Mouse (Mus musculus) lung, embryonic 15.5 days (tissue): ENCODE results near the gene Ap5s1. TPM values are rescaled to one million over a fixed set of nuclear protein-coding genes. Genes with fewer than 3 reads are reported as not detected.

ENCODE experiments used
- ATAC-seq: fragments of 200-750 bp; cut with Nextera tagmentation; 2 replicates; pipeline ENCODE4 v1.8.0; 2017; ENCODE audit warnings: moderate number of reproducible peaks, borderline replicate concordance; ENCODE audit not compliant: low FRiP score, low TSS enrichment; ENCODE audit errors: extremely low read depth
- H3K27ac ChIP-seq: fragments of 300-500 bp; sonication (generic); 2 replicates; pipeline ENCODE4 v1.5.1; 2015; ENCODE audit warnings: moderate library complexity, mild to moderate bottlenecking, inconsistent platforms
- H3K27me3 ChIP-seq: fragments of 300-500 bp; sonication (generic); 2 replicates; pipeline ENCODE4 v1.6.1; 2015; ENCODE audit warnings: inconsistent platforms
- H3K36me3 ChIP-seq: fragments of 300-500 bp; sonication (generic); 2 replicates; pipeline ENCODE4 v1.6.1; 2015; ENCODE audit warnings: inconsistent platforms
- H3K4me1 ChIP-seq: fragments of 300-500 bp; sonication (generic); 2 replicates; pipeline ENCODE4 v1.6.1; 2015; ENCODE audit warnings: inconsistent platforms
- H3K4me2 ChIP-seq: fragments of 300-500 bp; sonication (generic); 2 replicates; pipeline ENCODE4 v1.6.1; 2015; ENCODE audit warnings: inconsistent platforms, mild to moderate bottlenecking, moderate library complexity
- H3K4me3 ChIP-seq: fragments of 300-500 bp; sonication (generic); 2 replicates; pipeline ENCODE4 v1.5.1; 2015; ENCODE audit warnings: mild to moderate bottlenecking, inconsistent platforms
- H3K9ac ChIP-seq: fragments of 300-500 bp; sonication (generic); 2 replicates; pipeline ENCODE4 v1.6.1; 2015; ENCODE audit warnings: inconsistent platforms
- H3K9me3 ChIP-seq: fragments of 300-500 bp; sonication (generic); 2 replicates; pipeline ENCODE4 v1.6.1; 2016; ENCODE audit warnings: inconsistent platforms
- WGBS: fragments of 180-500 bp; shearing (Covaris S2); methylation state at CpG from one replicate; pipeline ENCODE4 v1.1.7; 2015; 5-methylcytosine and 5-hydroxymethylcytosine counted together
- polyA plus RNA-seq: library from polyadenylated mRNA; unstranded; fragments of >200 nt; fragmentation: Nextera tagmentation; extraction: Ambion mirVana; gene quantifications from 2 replicates; pipeline ENCODE4 v1.2.1, GENCODE M21; 2015

The Ap5s1 gene
- polyA plus RNA-seq, 1 experiment from 2014 or later = 22.6 TPM

DNA sequence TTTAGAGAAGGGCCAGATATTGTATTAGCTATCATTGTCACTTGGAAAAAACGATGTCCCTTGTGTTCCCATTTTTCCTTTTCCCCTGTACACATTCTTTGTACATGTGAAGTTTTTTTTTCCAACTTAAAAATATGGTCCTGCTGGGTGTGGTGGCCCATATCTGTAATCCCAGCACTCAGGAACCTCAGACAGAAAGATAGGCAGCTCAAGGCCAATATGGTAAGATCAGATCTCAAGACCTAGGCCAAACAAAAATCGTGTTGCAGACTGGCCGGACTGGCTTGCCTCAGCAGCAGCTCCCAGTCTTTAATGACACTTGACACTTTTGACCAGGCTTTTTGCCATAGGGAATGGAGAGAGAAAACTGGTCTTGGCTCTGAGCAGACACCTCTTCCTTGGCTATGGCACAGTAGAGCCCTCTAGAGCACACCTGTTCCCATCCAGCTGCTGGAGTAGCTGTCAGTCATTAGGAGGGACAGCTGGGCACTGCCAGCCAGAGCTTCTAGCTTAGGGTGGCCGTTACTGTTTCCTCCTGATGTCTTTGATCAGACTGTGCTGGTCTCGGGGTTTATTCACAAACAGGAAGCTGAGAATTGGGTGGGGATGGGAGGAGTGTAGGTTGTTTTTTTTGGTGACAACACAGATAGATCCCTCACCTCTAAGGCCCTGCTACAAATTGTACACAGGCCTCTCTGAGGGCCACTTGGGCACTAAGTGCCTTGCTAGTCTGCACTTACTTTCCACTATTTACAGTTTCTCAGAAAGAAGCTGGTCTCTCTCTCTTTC, 17.2 kb upstream of the Ap5s1 start:
- no peak for ATAC-seq
- WGBS = 41% methylated on average over 5 of the region's 5 CpGs
- Histone ChIP-seq H3K36me3 (peaks cover 32% of the 10 kb centered on the region), H3K4me2 (no peak overlapping the region), H3K9me3 (no peaks in the 10 kb centered on the region), H3K4me1 (peaks cover 40% of the 10 kb centered on the region), H3K4me3 (no peak overlapping the region), H3K27ac (peak overlapping the region; percentile 17; the same call in 1 of the 2 replicates), H3K27me3 (no peaks in the 10 kb centered on the region), H3K9ac (no peak overlapping the region)

DNA sequence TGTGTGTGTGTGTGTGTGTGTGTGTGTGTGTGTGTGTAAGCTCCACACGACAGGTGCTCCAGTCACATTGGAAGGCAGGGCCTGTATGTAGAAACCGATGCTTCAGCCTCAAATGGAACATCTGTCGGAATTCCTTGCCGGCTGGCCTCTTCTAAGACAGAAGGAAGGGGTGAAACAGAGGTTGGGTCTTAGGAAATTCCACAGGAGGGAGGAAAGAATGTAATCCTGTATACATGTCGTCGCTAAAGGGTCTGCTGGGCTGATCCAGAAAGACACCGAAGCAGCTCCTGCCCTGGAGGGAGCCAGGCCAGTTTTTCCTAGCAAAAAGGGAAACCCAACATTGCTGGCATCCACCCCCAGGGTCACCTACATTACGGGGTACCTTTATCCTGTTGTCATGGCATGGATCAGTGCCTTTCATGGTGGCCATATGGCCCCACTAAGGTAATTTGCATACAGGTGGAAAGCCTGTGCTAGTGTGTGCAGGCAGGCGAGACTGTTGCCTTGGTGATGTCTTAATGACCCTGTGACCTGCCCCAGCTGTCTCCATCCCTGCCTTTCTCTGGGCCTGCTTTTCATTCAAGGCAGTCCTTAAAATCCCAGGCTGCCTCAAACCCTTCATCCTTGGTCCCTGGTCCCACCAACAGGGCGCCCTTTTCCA, 16.4 kb upstream of the Ap5s1 start:
- peaks cover 34% of the 10 kb centered on the region for H3K36me3 ChIP-seq
- WGBS = 35% methylated on average over 10 of the region's 10 CpGs
- no peak overlapping the region for H3K4me2 ChIP-seq
- 0 out of 2 replicates have a peak overlapping the region, but pooled peaks have one; percentile 3 for H3K27ac ChIP-seq
- H3K4me1 ChIP-seq = peaks cover 40% of the 10 kb centered on the region
- H3K27me3 ChIP-seq = no peaks in the 10 kb centered on the region
- H3K9ac ChIP-seq = no peak overlapping the region
- ATAC-seq = no peak
- H3K4me3 ChIP-seq = no peak overlapping the region
- no peaks in the 10 kb centered on the region for H3K9me3 ChIP-seq

DNA sequence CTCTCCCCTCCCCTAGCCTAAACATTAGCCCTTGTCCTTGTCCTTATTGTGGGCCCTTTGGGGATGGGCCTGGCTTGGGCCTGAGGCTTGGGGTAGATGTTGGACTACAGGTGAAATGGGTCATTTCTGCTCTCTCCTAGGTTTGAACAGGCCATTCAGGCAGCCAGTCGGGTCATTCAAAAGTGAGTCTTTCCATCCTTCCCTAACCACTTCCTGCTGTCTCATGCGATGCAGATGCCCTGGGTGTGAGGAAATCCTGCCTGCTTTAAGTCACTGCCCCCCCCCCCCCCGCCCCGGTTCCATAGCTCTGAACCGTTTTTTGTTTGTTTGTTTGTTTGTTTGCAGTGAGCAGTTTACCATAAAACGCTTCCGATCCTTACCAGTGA, 15.9 kb upstream of the Ap5s1 start:
- H3K4me1 ChIP-seq = peaks cover 40% of the 10 kb centered on the region
- no peak overlapping the region for H3K4me2 ChIP-seq
- ATAC-seq = no peak
- no peak overlapping the region for H3K4me3 ChIP-seq
- H3K27ac ChIP-seq = 0 out of 2 replicates have a peak overlapping the region, but pooled peaks have one; percentile 3
- H3K27me3 ChIP-seq = no peaks in the 10 kb centered on the region
- H3K9ac ChIP-seq = no peak overlapping the region
- H3K36me3 ChIP-seq = peaks cover 36% of the 10 kb centered on the region
- WGBS = 74% methylated on average over 7 of the region's 7 CpGs
- H3K9me3 ChIP-seq = no peaks in the 10 kb centered on the region

DNA sequence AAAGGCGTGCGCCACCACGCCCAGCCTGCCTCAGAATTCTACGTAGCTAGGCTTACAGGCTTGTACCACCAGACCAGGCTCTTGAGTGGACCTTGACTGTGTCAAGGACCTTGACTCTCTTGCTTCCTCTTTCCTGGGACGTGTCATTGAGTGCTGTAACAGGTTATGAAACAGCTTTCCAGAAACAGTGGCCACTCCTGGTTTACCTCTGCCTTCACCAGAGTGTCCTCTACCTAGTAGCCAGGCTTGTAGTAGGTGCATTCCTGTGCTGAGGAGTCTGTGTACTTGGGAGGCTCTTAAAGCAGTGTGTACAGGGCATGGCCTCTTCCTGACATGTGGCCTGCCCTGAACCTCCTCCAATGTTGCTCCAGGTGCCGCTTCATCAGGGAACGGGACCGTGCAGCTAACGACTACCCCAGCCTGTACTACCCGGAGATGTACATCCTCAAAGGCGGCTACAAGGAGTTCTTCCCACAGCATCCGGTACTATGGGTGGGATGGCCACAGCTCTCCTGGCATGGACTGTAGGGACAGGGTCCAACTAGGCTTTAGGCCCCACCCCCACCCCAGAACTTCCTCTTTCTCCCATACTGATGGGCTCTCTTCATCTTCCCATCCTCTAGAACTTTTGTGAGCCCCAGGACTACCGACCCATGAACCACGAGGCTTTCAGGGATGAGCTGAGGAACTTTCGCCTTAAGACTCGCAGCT, 10.1 kb upstream of the Ap5s1 start:
- H3K9me3 ChIP-seq = no peaks in the 10 kb centered on the region
- H3K4me3 ChIP-seq = no peak overlapping the region
- H3K27me3 ChIP-seq = no peaks in the 10 kb centered on the region
- no peak overlapping the region for H3K27ac ChIP-seq
- H3K9ac ChIP-seq = no peak overlapping the region
- H3K4me2 ChIP-seq = no peak overlapping the region
- H3K36me3 ChIP-seq = peaks cover 56% of the 10 kb centered on the region
- 0 out of 2 replicates have a peak, but pooled peaks have one; percentile 25 for ATAC-seq
- 86% methylated on average over 16 of the region's 16 CpGs for WGBS
- H3K4me1 ChIP-seq = no peaks in the 10 kb centered on the region

DNA sequence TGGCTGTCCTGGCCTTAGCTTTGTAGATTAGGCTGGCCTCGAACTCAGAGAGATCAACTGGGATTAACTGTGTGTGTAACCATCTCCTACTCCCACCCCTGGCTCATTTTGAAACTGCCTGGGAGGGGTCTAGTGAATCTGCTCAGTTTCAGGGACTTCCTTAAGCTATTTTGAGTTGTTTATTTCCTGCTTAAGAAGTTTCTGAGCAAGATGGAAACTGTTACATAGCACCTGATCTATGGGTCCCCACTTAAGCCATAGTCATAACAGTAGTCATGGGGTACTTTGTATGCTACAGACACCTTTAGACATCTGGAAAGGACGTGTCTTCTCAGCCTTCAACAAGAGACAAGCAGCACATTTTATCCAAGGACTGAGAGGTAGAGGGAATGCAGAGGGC, 6.2 kb upstream of the Ap5s1 start:
- no peak overlapping the region for H3K9ac ChIP-seq
- no peak overlapping the region for H3K4me3 ChIP-seq
- no peaks in the 10 kb centered on the region for H3K9me3 ChIP-seq
- no peaks in the 10 kb centered on the region for H3K27me3 ChIP-seq
- H3K27ac ChIP-seq = no peak overlapping the region
- WGBS = 64% methylated on average over 2 of the region's 2 CpGs
- no peak overlapping the region for H3K4me2 ChIP-seq
- no peak for ATAC-seq
- H3K4me1 ChIP-seq = peaks cover 19% of the 10 kb centered on the region
- H3K36me3 ChIP-seq = peaks cover 25% of the 10 kb centered on the region

DNA sequence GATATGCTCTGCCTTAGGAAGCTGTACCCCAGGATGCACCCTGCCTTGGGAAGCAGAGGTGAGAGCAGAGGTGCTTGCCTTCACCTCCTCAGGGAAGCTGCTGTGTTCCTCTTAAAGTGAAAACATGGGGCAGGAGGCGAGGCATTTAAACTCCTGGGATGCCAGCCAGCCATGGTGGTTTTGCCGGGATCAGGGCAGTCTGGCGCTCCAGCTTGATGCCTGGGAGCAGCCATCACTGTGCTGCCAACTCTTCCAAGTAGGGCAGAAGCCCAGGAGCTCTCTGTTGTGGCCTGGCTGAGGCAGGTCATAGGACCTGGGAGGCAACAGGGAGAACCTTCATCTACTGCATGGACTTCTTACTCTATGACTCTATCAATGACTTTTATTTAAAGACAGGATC, 5.6 kb upstream of the Ap5s1 start:
- H3K4me1 ChIP-seq = peaks cover 20% of the 10 kb centered on the region
- 80% methylated on average over 3 of the region's 3 CpGs for WGBS
- H3K36me3 ChIP-seq = peaks cover 25% of the 10 kb centered on the region
- no peaks in the 10 kb centered on the region for H3K27me3 ChIP-seq
- no peak overlapping the region for H3K27ac ChIP-seq
- H3K9me3 ChIP-seq = no peaks in the 10 kb centered on the region
- H3K4me2 ChIP-seq = no peak overlapping the region
- no peak overlapping the region for H3K9ac ChIP-seq
- ATAC-seq = no peak
- H3K4me3 ChIP-seq = no peak overlapping the region

DNA sequence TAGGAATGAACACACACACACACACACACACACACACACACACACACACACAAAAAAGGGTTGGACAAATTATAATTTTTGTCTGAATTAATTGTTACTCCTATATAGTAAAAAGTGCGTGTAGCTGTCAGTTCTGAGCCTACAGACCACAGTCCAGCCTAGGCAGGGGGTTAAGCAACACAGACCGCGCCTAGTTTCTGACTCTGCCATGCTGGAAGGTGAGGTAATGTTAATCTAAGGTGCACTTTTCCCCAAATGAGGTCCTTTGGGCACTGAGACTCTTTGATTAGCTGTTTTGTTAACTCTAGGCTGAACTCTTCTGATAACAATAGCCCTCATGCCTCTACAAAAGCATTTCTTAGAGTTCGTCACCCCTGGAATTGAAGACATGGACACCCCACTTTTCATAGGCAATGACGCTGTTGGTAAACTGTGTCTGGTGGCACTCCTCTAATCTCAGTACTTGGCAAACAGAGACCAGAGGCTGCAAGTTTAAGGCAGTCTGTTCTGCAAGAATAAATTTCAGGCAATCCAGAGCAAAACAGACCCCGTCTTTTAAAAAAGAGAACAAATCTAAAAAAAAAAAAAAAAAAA, 3.0 kb upstream of the Ap5s1 start:
- no peak overlapping the region; the same call in 1 of the 2 replicates for H3K4me2 ChIP-seq
- peak overlapping the region; percentile 83 for H3K27ac ChIP-seq
- no peak overlapping the region for H3K4me3 ChIP-seq
- H3K9ac ChIP-seq = no peak overlapping the region
- H3K36me3 ChIP-seq = peaks cover 4% of the 10 kb centered on the region; the same call in 1 of the 2 replicates
- WGBS = 63% methylated on average over 6 of the region's 6 CpGs
- no peak for ATAC-seq
- H3K9me3 ChIP-seq = no peaks in the 10 kb centered on the region
- H3K27me3 ChIP-seq = no peaks in the 10 kb centered on the region
- peaks cover 20% of the 10 kb centered on the region for H3K4me1 ChIP-seq

DNA sequence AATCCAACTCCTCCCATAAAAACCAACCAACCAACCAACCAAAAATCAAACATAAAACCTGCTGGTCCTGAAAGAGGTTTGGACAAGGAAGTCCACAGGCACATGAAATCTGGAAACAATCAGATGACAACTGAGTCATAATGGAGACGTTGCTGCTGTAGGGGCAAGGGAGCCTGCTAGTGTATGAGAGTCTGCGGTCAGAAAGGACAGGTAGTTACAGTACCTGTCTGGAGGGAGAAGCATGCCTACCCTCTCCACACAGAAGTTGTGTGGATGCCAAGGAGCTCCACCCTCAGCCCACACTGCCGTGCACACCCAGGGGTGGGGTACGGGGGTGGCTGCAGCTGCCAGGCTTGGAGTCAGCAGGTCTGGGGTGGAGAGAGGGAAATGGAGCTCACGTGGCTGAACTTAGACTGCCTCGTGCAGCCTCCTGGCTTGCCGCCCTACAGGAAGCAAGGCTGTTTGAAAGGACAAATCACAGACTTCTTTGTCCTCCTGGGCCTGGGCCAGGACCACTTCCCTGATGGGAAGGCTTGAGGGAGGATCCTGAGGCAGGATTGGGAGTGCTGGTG, 2.4 kb upstream of the Ap5s1 start:
- WGBS = 16% methylated on average over 7 of the region's 7 CpGs
- no peaks in the 10 kb centered on the region for H3K27me3 ChIP-seq
- no peaks in the 10 kb centered on the region for H3K36me3 ChIP-seq
- H3K4me1 ChIP-seq = peaks cover 24% of the 10 kb centered on the region
- 0 out of 2 replicates have a peak overlapping the region, but pooled peaks have one; percentile 5 for H3K9ac ChIP-seq
- no peaks in the 10 kb centered on the region for H3K9me3 ChIP-seq
- peak overlapping the region; percentile 23 for H3K4me2 ChIP-seq
- H3K4me3 ChIP-seq = no peak overlapping the region; the same call in 1 of the 2 replicates
- H3K27ac ChIP-seq = peak overlapping the region; percentile 83
- peak; percentile 85 for ATAC-seq

DNA sequence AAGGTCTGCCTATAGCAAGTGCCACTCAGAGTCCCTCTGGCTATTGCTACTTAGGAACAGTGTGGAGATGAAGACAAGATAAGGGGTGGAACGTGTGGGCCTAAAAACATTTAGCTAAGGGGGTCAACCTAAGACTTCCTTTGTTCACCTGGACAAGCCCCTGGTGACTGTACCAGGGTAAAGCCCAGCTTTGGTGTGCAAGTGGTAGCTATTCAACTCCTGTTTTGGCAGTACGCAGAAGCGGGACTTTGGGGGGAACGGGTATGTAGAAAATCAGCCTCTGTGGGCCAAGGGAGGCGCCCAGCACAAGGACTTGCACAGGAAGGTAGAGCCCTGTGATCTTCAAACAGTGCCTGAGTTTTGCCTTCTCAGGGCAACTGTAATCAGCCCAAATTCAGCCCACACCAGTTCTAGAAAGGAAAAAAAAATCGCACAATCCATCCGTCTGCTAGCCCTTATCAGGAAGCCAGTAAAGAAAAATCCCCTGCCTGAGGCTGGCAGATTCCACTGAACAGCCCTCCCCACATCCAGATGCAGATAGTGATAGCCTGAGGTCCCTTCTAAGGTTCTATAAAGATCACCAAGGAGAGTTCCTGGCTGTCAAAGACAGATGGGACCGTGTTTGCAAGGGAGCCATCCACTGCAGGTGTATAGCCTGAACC, 1.2 kb upstream of the Ap5s1 start:
- Histone ChIP-seq H3K4me1 (peaks cover 28% of the 10 kb centered on the region), H3K9me3 (no peaks in the 10 kb centered on the region), H3K36me3 (no peaks in the 10 kb centered on the region), H3K9ac (no peak overlapping the region), H3K27me3 (no peaks in the 10 kb centered on the region), H3K4me2 (no peak overlapping the region), H3K4me3 (no peak overlapping the region), H3K27ac (no peak overlapping the region)
- ATAC-seq = no peak
- 69% methylated on average over 8 of the region's 8 CpGs for WGBS

DNA sequence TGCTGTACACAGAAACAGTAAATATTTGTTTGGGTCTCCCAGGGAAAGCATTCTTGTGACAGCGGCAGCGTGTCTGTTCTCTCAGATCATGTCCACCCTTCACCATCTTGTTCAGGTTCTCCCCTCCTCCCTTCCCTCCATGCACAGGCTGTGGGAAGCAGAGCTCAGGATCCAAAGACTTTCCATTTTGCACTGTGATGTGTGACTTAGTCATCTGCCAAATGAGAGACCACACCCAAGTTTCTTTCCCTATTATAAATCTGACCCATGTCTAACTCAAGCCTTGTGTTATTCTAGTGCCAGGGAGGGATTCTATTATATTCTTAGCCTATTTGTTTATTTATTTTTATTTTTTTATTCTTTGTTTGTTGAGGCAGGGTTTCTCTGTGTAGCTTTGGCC, 1.5 kb downstream of the Ap5s1 start:
- Histone ChIP-seq H3K27ac (no peak overlapping the region), H3K4me2 (no peak overlapping the region), H3K4me1 (peaks cover 38% of the 10 kb centered on the region), H3K9ac (no peak overlapping the region), H3K36me3 (no peaks in the 10 kb centered on the region), H3K4me3 (no peak overlapping the region), H3K9me3 (no peaks in the 10 kb centered on the region), H3K27me3 (no peaks in the 10 kb centered on the region)
- ATAC-seq = no peak
- WGBS = 70% methylated on average over 2 of the region's 2 CpGs
